Mouse (Mus musculus): Measurements from ENCODE around the gene Prdm10. TPM values are rescaled to one million over a fixed set of nuclear protein-coding genes. Genes with fewer than 3 reads are reported as not detected.

The Prdm10 gene
- total and polyA plus RNA-seq, 2 experiments from 2014 or later: 5.1 to 16.0 TPM

DNA sequence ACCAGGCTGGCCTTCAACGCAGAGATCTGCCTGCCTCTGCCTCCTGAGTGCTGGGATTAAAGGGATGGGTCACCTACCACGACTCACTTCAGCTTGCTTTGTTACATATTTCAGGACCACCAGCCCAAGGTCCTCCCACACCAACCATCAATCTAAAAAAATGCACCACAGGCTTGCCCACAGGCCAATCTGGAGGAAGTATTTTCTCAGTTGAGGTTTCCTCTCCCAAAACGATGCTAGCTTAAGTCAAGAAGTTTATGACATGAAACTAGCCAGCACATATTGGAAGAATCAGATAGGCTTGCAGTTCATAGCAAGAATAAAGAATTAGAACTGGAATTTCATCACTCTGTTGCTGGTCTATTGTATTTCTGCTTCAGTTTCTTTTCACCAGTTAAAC is 24.0 kb downstream of the Prdm10 start:
- no peak for ATAC-seq
- H3K9me3 ChIP-seq (ENCODE audit: low read length): no peaks in the 10 kb centered on the region
- H3K4me1 ChIP-seq (ENCODE audit: insufficient read depth): no peaks in the 10 kb centered on the region
- no peak overlapping the region for H3K4me2 ChIP-seq (ENCODE audit: low read depth)
- H3K27me3 ChIP-seq (ENCODE audit: insufficient read depth, low read length): no peaks in the 10 kb centered on the region
- H3K36me3 ChIP-seq (ENCODE audit: insufficient read depth): no peaks in the 10 kb centered on the region
- no peak overlapping the region for H3K27ac ChIP-seq (ENCODE audit: low read depth, low read length)
- no peak for TF ChIP-seq CTCF (IDR thresholded peaks at IDR 0.05; ENCODE audit: low read depth)
- no peak overlapping the region for H3K4me3 ChIP-seq (ENCODE audit: low read depth, low read length)
- H3K9ac ChIP-seq: no peak overlapping the region
- 92% methylated on average over 3 of the region's 3 CpGs for WGBS
- DNase-seq: no peak

DNA sequence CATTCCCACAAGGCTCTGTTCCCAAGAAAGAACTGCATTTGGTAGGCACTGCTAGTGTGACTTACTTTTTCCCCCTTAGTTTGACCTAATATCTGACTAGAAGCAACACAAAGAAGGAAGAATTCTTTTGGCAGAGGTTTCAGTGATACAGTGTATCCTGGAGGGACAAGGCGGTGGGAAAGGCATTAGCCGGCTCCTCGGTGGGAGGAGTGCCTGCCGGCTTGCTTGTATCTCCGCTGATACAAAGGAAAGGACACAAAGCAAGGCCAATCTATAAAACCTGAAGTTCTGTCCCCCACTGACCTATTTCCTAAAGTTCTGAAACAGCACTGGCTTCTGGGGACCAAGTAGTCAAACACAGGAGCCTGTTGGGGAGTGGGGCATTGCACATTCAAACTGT is 24.8 kb downstream of the Prdm10 start:
- H3K4me2 ChIP-seq (ENCODE audit: low read depth): no peak overlapping the region
- no peak overlapping the region for H3K4me3 ChIP-seq (ENCODE audit: low read depth, low read length)
- H3K27me3 ChIP-seq (ENCODE audit: insufficient read depth, low read length): no peaks in the 10 kb centered on the region
- 61% methylated on average over 5 of the region's 5 CpGs for WGBS
- DNase-seq: no peak
- no peaks in the 10 kb centered on the region for H3K9me3 ChIP-seq (ENCODE audit: low read length)
- no peak overlapping the region for H3K9ac ChIP-seq
- no peak for TF ChIP-seq CTCF (IDR thresholded peaks at IDR 0.05; ENCODE audit: low read depth)
- H3K27ac ChIP-seq (ENCODE audit: low read depth, low read length): no peak overlapping the region
- H3K4me1 ChIP-seq (ENCODE audit: insufficient read depth): no peaks in the 10 kb centered on the region
- H3K36me3 ChIP-seq (ENCODE audit: insufficient read depth): no peaks in the 10 kb centered on the region
- no peak for ATAC-seq

DNA sequence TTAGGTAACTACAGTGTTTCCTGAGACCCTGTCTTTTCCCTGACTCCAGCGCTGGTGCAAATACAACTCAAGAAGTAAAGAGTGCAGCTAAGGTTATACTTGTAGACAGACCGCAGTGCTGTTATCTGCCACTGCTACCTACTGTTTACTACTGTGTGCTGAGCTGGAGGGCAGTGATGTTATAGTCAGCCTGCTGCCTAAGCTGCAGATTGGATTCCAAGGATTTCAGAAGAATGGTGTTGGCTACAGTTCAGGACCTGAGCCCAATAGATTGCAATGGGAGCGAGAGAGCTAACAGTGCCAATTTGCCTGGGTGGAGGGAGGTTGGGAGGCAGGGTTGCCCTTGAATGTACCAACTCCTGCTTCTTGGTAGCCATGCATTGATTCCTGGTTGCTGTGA is 25.5 kb downstream of the Prdm10 start:
- no peak overlapping the region for H3K4me2 ChIP-seq (ENCODE audit: low read depth)
- no peak overlapping the region for H3K9ac ChIP-seq
- H3K36me3 ChIP-seq (ENCODE audit: insufficient read depth): no peaks in the 10 kb centered on the region
- no peak overlapping the region for H3K27ac ChIP-seq (ENCODE audit: low read depth, low read length)
- no peaks in the 10 kb centered on the region for H3K4me1 ChIP-seq (ENCODE audit: insufficient read depth)
- H3K27me3 ChIP-seq (ENCODE audit: insufficient read depth, low read length): no peaks in the 10 kb centered on the region
- TF ChIP-seq CTCF (IDR thresholded peaks at IDR 0.05; ENCODE audit: low read depth): no peak
- H3K4me3 ChIP-seq (ENCODE audit: low read depth, low read length): no peak overlapping the region
- no peaks in the 10 kb centered on the region for H3K9me3 ChIP-seq (ENCODE audit: low read length)
- ATAC-seq (no peak), DNase-seq (no peak)
- 73% methylated on average over 3 of the region's 3 CpGs for WGBS

DNA sequence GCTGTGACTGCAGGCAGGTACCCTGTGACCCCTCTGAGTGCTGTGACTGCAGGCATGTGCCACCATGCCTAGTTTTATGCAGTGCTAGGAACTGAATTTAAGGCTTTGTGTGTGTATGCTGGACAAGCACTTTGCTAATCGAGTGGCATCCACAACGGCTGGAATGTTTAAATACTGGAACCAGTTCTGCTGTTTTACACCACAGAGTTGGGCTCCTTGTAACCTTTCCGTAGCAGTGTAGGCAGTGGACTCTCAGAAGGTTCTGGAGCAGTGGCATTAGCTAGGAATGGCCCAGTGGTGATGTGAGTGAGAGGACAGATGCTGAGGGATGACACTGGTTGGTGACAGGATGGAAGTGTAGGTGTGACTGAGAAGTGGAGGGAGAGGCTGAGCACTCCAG is 26.9 kb downstream of the Prdm10 start:
- WGBS: 94% methylated on average over 3 of the region's 3 CpGs
- Histone ChIP-seq H3K9me3 (ENCODE audit: low read length) (no peaks in the 10 kb centered on the region), H3K27me3 (ENCODE audit: insufficient read depth, low read length) (no peaks in the 10 kb centered on the region), H3K9ac (no peak overlapping the region), H3K4me1 (ENCODE audit: insufficient read depth) (no peaks in the 10 kb centered on the region), H3K4me2 (ENCODE audit: low read depth) (no peak overlapping the region), H3K4me3 (ENCODE audit: low read depth, low read length) (no peak overlapping the region), H3K27ac (ENCODE audit: low read depth, low read length) (no peak overlapping the region), H3K36me3 (ENCODE audit: insufficient read depth) (no peaks in the 10 kb centered on the region)
- ATAC-seq (no peak), DNase-seq (no peak)
- TF ChIP-seq CTCF (IDR thresholded peaks at IDR 0.05; ENCODE audit: low read depth): no peak

DNA sequence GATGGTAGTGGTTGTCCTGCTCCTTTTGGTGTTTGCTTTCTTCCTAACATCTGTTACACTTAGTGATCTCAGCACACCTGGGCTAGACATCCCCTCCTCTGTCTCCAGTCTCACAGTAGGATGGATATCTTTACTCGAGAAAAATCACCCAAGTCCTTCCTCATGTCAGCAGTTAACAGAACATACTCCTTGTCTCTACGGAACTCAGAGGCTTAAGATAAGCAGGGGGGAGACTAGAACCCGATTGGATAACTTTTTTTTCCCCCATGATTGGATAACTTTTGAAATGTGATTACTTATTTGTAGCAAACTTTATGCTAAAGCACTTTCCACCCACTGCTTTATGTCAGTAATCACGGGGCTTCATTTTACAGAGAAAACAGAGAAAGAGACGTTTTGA is 28.7 kb downstream of the Prdm10 start:
- TF ChIP-seq CTCF (IDR thresholded peaks at IDR 0.05; ENCODE audit: low read depth): no peak
- no peaks in the 10 kb centered on the region for H3K4me1 ChIP-seq (ENCODE audit: insufficient read depth)
- DNase-seq (no peak), ATAC-seq (no peak)
- H3K9me3 ChIP-seq (ENCODE audit: low read length): no peaks in the 10 kb centered on the region
- H3K27me3 ChIP-seq (ENCODE audit: insufficient read depth, low read length): no peaks in the 10 kb centered on the region
- H3K36me3 ChIP-seq (ENCODE audit: insufficient read depth): no peaks in the 10 kb centered on the region
- H3K9ac ChIP-seq: no peak overlapping the region
- H3K4me2 ChIP-seq (ENCODE audit: low read depth): no peak overlapping the region
- no peak overlapping the region for H3K27ac ChIP-seq (ENCODE audit: low read depth, low read length)
- WGBS: 79% methylated on average over 5 of the region's 5 CpGs
- H3K4me3 ChIP-seq (ENCODE audit: low read depth, low read length): no peak overlapping the region

DNA sequence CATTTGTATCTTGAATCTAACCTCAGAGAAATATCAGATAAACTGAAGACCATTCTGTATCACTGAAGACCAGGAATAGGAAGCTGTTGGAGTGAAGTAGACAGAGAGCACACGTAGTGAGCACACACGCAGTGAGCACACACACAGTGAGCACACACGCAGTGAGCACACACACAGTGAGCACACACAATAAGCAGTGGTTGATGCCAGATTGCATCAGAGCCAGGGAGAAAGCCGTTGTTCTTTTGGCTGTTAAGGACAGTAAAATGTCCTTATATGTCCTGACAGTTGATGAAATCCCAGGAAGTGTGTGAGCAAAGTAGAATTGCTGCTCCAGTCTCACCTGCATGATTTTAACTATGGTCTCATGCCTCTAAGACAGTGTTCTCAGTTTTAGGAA is 30.3 kb downstream of the Prdm10 start:
- TF ChIP-seq CTCF (IDR thresholded peaks at IDR 0.05; ENCODE audit: low read depth): no peak
- H3K4me1 ChIP-seq (ENCODE audit: insufficient read depth): no peaks in the 10 kb centered on the region
- no peaks in the 10 kb centered on the region for H3K9me3 ChIP-seq (ENCODE audit: low read length)
- H3K27ac ChIP-seq (ENCODE audit: low read depth, low read length): no peak overlapping the region
- H3K36me3 ChIP-seq (ENCODE audit: insufficient read depth): no peaks in the 10 kb centered on the region
- H3K27me3 ChIP-seq (ENCODE audit: insufficient read depth, low read length): no peaks in the 10 kb centered on the region
- no peak overlapping the region for H3K9ac ChIP-seq
- 83% methylated on average over 4 of the region's 4 CpGs for WGBS
- DNase-seq: no peak
- no peak for ATAC-seq
- no peak overlapping the region for H3K4me3 ChIP-seq (ENCODE audit: low read depth, low read length)
- H3K4me2 ChIP-seq (ENCODE audit: low read depth): no peak overlapping the region

DNA sequence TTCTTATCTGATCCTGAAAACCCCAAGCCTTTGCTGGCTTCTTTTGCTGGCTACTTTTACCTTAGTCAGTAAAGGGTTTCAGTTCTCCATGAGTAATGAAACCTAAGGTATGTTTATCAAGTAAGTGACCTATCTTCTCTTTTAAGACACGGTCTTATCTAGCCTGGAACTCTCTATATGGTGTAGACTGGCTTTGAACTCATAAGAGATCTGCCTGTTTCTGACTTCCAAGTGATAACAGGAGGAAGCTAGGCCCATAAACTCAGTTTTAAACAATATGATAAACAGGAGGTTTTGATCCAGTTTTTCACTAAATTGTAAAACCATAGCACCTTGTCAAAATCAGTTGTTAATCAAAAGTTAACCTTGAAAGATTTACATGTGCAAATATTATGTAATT is 33.5 kb downstream of the Prdm10 start:
- no peak overlapping the region for H3K4me2 ChIP-seq (ENCODE audit: low read depth)
- DNase-seq (no peak), ATAC-seq (no peak)
- 98% methylated on average over 1 of the region's 1 CpGs for WGBS
- no peak overlapping the region for H3K4me3 ChIP-seq (ENCODE audit: low read depth, low read length)
- no peaks in the 10 kb centered on the region; the same call in 1 of the 2 replicates for H3K36me3 ChIP-seq (ENCODE audit: insufficient read depth)
- no peaks in the 10 kb centered on the region for H3K4me1 ChIP-seq (ENCODE audit: insufficient read depth)
- no peak for TF ChIP-seq CTCF (IDR thresholded peaks at IDR 0.05; ENCODE audit: low read depth)
- no peak overlapping the region for H3K9ac ChIP-seq
- H3K27ac ChIP-seq (ENCODE audit: low read depth, low read length): no peak overlapping the region
- H3K9me3 ChIP-seq (ENCODE audit: low read length): no peaks in the 10 kb centered on the region
- no peaks in the 10 kb centered on the region for H3K27me3 ChIP-seq (ENCODE audit: insufficient read depth, low read length)

DNA sequence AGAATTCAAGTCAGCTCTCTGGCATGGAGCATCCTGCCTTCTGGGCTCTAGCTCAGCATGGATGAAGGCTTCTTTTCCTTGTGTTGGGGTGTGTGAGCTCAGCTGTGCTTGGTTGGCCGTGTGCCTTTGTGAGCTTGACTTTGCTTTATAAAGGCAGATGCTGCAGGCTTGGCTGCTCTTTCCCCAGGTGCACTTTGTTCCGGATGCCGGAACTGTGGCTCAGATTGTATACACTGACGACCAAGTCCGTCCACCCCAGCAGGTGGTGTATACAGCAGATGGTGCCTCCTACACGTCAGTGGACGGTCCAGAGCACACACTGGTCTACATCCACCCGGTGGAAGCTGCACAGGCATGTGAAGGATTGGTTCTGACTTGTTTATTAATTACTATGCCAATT is 35.6 kb downstream of the Prdm10 start:
- no peak overlapping the region for H3K9ac ChIP-seq
- no peaks in the 10 kb centered on the region for H3K27me3 ChIP-seq (ENCODE audit: insufficient read depth, low read length)
- H3K4me3 ChIP-seq (ENCODE audit: low read depth, low read length): no peak overlapping the region
- no peak for TF ChIP-seq CTCF (IDR thresholded peaks at IDR 0.05; ENCODE audit: low read depth)
- H3K9me3 ChIP-seq (ENCODE audit: low read length): no peaks in the 10 kb centered on the region
- H3K4me1 ChIP-seq (ENCODE audit: insufficient read depth): no peaks in the 10 kb centered on the region
- peak; percentile 29 for DNase-seq
- ATAC-seq: peak; percentile 56
- H3K27ac ChIP-seq (ENCODE audit: low read depth, low read length): no peak overlapping the region
- no peaks in the 10 kb centered on the region; the same call in 1 of the 2 replicates for H3K36me3 ChIP-seq (ENCODE audit: insufficient read depth)
- H3K4me2 ChIP-seq (ENCODE audit: low read depth): no peak overlapping the region
- WGBS: 39% methylated on average over 8 of the region's 8 CpGs
